Mouse (Mus musculus) kidney, adult 2 months (tissue): ENCODE measurements at regions not wholly inside any gene's neighbourhood (a gene's known extent, or its start where the extent isn't known, plus 50 kb on each side); places are given as distances from the start of the nearest gene placed in this dataset.

Experiments used
- CTCF ChIP-seq: fragments of 200-500 bp; conservative IDR thresholded peaks from 2 replicates; pipeline ENCODE4 v1.5.1; 2011; ENCODE audit warnings: low read depth, mild to moderate bottlenecking, control low read depth, low read length, moderate library complexity, mixed read lengths; ENCODE audit not compliant: insufficient read depth, insufficient read length
- POLR2A ChIP-seq: fragments of 200-500 bp; IDR thresholded peaks from one replicate; pipeline ENCODE4 v1.6.1; 2011; ENCODE audit warnings: low read depth, low read length, control low read depth

- TF ChIP-seq POLR2A (no peak), CTCF (no peak)
Measured at GRCm38 (mm10) chr1:184378665-184379064, 344.6 kb upstream of the 1700056E22Rik start.
